Mouse (Mus musculus) limb, embryonic 11.5 days (tissue): ENCODE data around the gene Olfr896-ps1. TPM values are rescaled to one million over a fixed set of nuclear protein-coding genes. Genes with fewer than 3 reads are reported as not detected.

ENCODE experiments used
- ATAC-seq: fragments of 200-750 bp; cut with Nextera tagmentation; 2 replicates; pipeline ENCODE4 v1.8.0; 2017; ENCODE audit warnings: low read depth; ENCODE audit not compliant: insufficient number of reproducible peaks, low FRiP score, low TSS enrichment
- DNase-seq: peaks from one replicate; pipeline ENCODE4 v3.0.0-alpha.2; 2015; ENCODE audit warnings: low spot score
- H3K27ac ChIP-seq: fragments of 300-500 bp; sonication (generic); replicated peaks from 2 replicates; pipeline ENCODE4 v1.5.1; 2014; ENCODE audit warnings: low read depth, mild to moderate bottlenecking, low read length
- H3K27me3 ChIP-seq: fragments of 300-500 bp; sonication (generic); 2 replicates; pipeline ENCODE4 v1.6.1; 2014; ENCODE audit warnings: mild to moderate bottlenecking, low read length, mixed read lengths; ENCODE audit not compliant: control insufficient read depth, insufficient read depth
- H3K36me3 ChIP-seq: fragments of 300-500 bp; sonication (generic); 2 replicates; pipeline ENCODE4 v1.6.1; 2014; ENCODE audit warnings: mild to moderate bottlenecking, low read length, moderate library complexity, mixed read lengths; ENCODE audit not compliant: control insufficient read depth, insufficient read depth
- H3K4me1 ChIP-seq: fragments of 300-500 bp; sonication (generic); 2 replicates; pipeline ENCODE4 v1.6.1; 2014; ENCODE audit warnings: low read length, mixed read lengths; ENCODE audit not compliant: control insufficient read depth, insufficient read depth
- H3K4me2 ChIP-seq: fragments of 300-500 bp; sonication (generic); 2 replicates; pipeline ENCODE4 v1.6.1; 2014; ENCODE audit warnings: low read depth, mild to moderate bottlenecking, moderate library complexity; ENCODE audit not compliant: severe bottlenecking
- H3K4me3 ChIP-seq: fragments of 300-500 bp; sonication (generic); 2 replicates; pipeline ENCODE4 v1.5.1; 2014; ENCODE audit warnings: low read depth, low read length
- H3K9ac ChIP-seq: fragments of 300-500 bp; sonication (generic); 2 replicates; pipeline ENCODE4 v1.6.1; 2014; ENCODE audit warnings: mild to moderate bottlenecking, low read length
- H3K9me3 ChIP-seq: fragments of 300-500 bp; sonication (generic); 2 replicates; pipeline ENCODE4 v1.6.1; 2016; ENCODE audit warnings: low read length; ENCODE audit not compliant: control insufficient read depth
- WGBS: fragments of 180-500 bp; shearing (Covaris S2); extraction: QIAGEN DNeasy Blood & Tissue Kit; methylation state at CpG from one replicate; pipeline ENCODE4 v1.1.7; 2014; 5-methylcytosine and 5-hydroxymethylcytosine counted together
- polyA plus RNA-seq: library from polyadenylated mRNA; unstranded; fragments of >200 nt; fragmentation: Nextera tagmentation; extraction: Ambion mirVana; gene quantifications from 2 replicates; pipeline ENCODE4 v1.2.1, GENCODE M21; 2014

Gene Olfr896-ps1
- polyA plus RNA-seq: not detected in 2 replicates

- no peak for ATAC-seq
- no peaks in the 10 kb centered on the region for H3K36me3 ChIP-seq
Measured at GRCm38 (mm10) chr9:38290807-38291206, at the start of gene Olfr896-ps1. TSS of gene Olfr896-ps1 (plus strand) at chr9:38291107.

GRCm38 (mm10) chr9:38252474-38252873 is 38.4 kb upstream of the Olfr896-ps1 start, which contains the start of gene Olfr143:
TSS of gene Olfr143 (plus strand) at chr9:38252774.
- H3K9ac ChIP-seq: no peak within 1 kb of the TSS
- no peaks in the 10 kb centered on the region for H3K4me1 ChIP-seq
- no peak for DNase-seq
- no peaks in the 10 kb centered on the region for H3K27me3 ChIP-seq
- H3K4me2 ChIP-seq: no peak within 1 kb of the TSS
- no peaks in the 10 kb centered on the region for H3K36me3 ChIP-seq
- no peak for ATAC-seq
- no peak within 1 kb of the TSS for H3K27ac ChIP-seq
- H3K4me3 ChIP-seq: no peak within 1 kb of the TSS
- no peaks in the 10 kb centered on the region for H3K9me3 ChIP-seq

More at GRCm38 (mm10) chr9:38290807-38291206, at the start of gene Olfr896-ps1:
- Histone ChIP-seq H3K27me3 (no peaks in the 10 kb centered on the region), H3K4me1 (no peaks in the 10 kb centered on the region), H3K9me3 (no peaks in the 10 kb centered on the region), H3K9ac (no peak within 1 kb of the TSS), H3K4me3 (no peak within 1 kb of the TSS), H3K27ac (no peak within 1 kb of the TSS), H3K4me2 (no peak within 1 kb of the TSS)
- WGBS: 90% methylated on average over 1 of the region's 1 CpGs
- no peak for DNase-seq

- no peaks in the 10 kb centered on the region for H3K36me3 ChIP-seq
- H3K4me3 ChIP-seq: no peak within 1 kb of the TSS
- H3K27ac ChIP-seq: no peak within 1 kb of the TSS
- H3K4me1 ChIP-seq: no peaks in the 10 kb centered on the region
- H3K27me3 ChIP-seq: no peaks in the 10 kb centered on the region
- ATAC-seq (no peak), DNase-seq (no peak)
- H3K4me2 ChIP-seq: no peak within 1 kb of the TSS
- H3K9me3 ChIP-seq: no peaks in the 10 kb centered on the region
- H3K9ac ChIP-seq: no peak within 1 kb of the TSS
Measured at GRCm38 (mm10) chr9:38267551-38267950, 23.4 kb upstream of the Olfr896-ps1 start, which contains the start of gene Olfr895. TSS of gene Olfr895 (plus strand) at chr9:38267851.

GRCm38 (mm10) chr9:38328760-38329159 is 37.9 kb downstream of the Olfr896-ps1 start, which contains the start of gene Olfr25:
TSS of gene Olfr25 (plus strand) at chr9:38329060.
- H3K9ac ChIP-seq: no peak within 1 kb of the TSS
- ATAC-seq: no peak

More at GRCm38 (mm10) chr9:38328760-38329159, 37.9 kb downstream of the Olfr896-ps1 start, which contains the start of gene Olfr25:
- no peaks in the 10 kb centered on the region for H3K4me1 ChIP-seq
- H3K4me2 ChIP-seq: no peak within 1 kb of the TSS
- H3K4me3 ChIP-seq: no peak within 1 kb of the TSS
- no peaks in the 10 kb centered on the region for H3K9me3 ChIP-seq
- H3K27me3 ChIP-seq: no peaks in the 10 kb centered on the region
- DNase-seq: no peak
- no peak within 1 kb of the TSS for H3K27ac ChIP-seq
- H3K36me3 ChIP-seq: no peaks in the 10 kb centered on the region
- WGBS: 80% methylated on average over 3 of the region's 3 CpGs

Other genes starting within 250 kb of the Olfr896-ps1 start
- not detected in 2 replicates for gene Olfr884, start 244.6 kb upstream of the Olfr896-ps1 start, polyA plus RNA-seq
- not detected in 2 replicates for gene Olfr885, start 229.8 kb upstream of the Olfr896-ps1 start, polyA plus RNA-seq
- not detected in 2 replicates for gene Olfr887, start 207.0 kb upstream of the Olfr896-ps1 start, polyA plus RNA-seq
- gene Olfr888, start 183.0 kb upstream of the Olfr896-ps1 start, polyA plus RNA-seq: not detected in 2 replicates
- gene Olfr889, start 175.9 kb upstream of the Olfr896-ps1 start, polyA plus RNA-seq: 0.07 TPM in 2 replicates
- gene Olfr890, start 148.6 kb upstream of the Olfr896-ps1 start, polyA plus RNA-seq: not detected in 2 replicates
- not detected in 2 replicates for gene Olfr891, start 110.3 kb upstream of the Olfr896-ps1 start, polyA plus RNA-seq
- gene Olfr893, start 82.7 kb upstream of the Olfr896-ps1 start, polyA plus RNA-seq: not detected in 2 replicates
- gene Olfr894, start 73.1 kb upstream of the Olfr896-ps1 start, polyA plus RNA-seq: not detected in 2 replicates
- gene Olfr143, start 38.3 kb upstream of the Olfr896-ps1 start, polyA plus RNA-seq: not detected in 2 replicates
- gene Olfr895, start 23.3 kb upstream of the Olfr896-ps1 start, polyA plus RNA-seq: not detected in 2 replicates
- not detected in 2 replicates for gene Olfr25, start 38.0 kb downstream of the Olfr896-ps1 start, polyA plus RNA-seq
- not detected in 2 replicates for gene Olfr898, start 57.3 kb downstream of the Olfr896-ps1 start, polyA plus RNA-seq
- not detected in 2 replicates for gene Olfr250, start 75.8 kb downstream of the Olfr896-ps1 start, polyA plus RNA-seq
- not detected in 2 replicates for gene Olfr251, start 86.0 kb downstream of the Olfr896-ps1 start, polyA plus RNA-seq
- gene Olfr147, start 110.6 kb downstream of the Olfr896-ps1 start, polyA plus RNA-seq: not detected in 2 replicates
- not detected in 2 replicates for gene Olfr901, start 138.3 kb downstream of the Olfr896-ps1 start, polyA plus RNA-seq
- not detected in 2 replicates for gene Olfr902, start 156.5 kb downstream of the Olfr896-ps1 start, polyA plus RNA-seq
- not detected in 2 replicates for gene Olfr904, start 172.0 kb downstream of the Olfr896-ps1 start, polyA plus RNA-seq
- not detected in 2 replicates for gene Olfr905, start 180.0 kb downstream of the Olfr896-ps1 start, polyA plus RNA-seq
- gene Olfr906, start 196.0 kb downstream of the Olfr896-ps1 start, polyA plus RNA-seq: not detected in 2 replicates
- not detected in 2 replicates for gene Olfr907, start 204.7 kb downstream of the Olfr896-ps1 start, polyA plus RNA-seq
- not detected in 2 replicates for gene Olfr911-ps1, start 230.5 kb downstream of the Olfr896-ps1 start, polyA plus RNA-seq
- gene Olfr910, start 246.7 kb downstream of the Olfr896-ps1 start, polyA plus RNA-seq: not detected in 2 replicates